Mouse (Mus musculus) small intestine, adult 2 months (tissue): ENCODE results near the gene Def8. TPM values are rescaled to one million over a fixed set of nuclear protein-coding genes. Genes with fewer than 3 reads are reported as not detected.

Source experiments
- H3K27ac ChIP-seq: fragments of 200-500 bp; 2 replicates; pipeline ENCODE4 v1.5.1; 2012; ENCODE audit warnings: low read depth, low read length, control low read depth, inconsistent platforms; ENCODE audit not compliant: insufficient read depth
- H3K27me3 ChIP-seq: fragments of 200-500 bp; 2 replicates; pipeline ENCODE4 v1.6.1; 2012; ENCODE audit warnings: mild to moderate bottlenecking, moderate library complexity, low read length, inconsistent platforms; ENCODE audit not compliant: control insufficient read depth, insufficient read depth
- H3K36me3 ChIP-seq: fragments of 200-500 bp; 2 replicates; pipeline ENCODE4 v1.6.1; 2012; ENCODE audit warnings: mild to moderate bottlenecking, low read length, control low read depth, inconsistent platforms; ENCODE audit not compliant: control insufficient read depth, insufficient read depth
- H3K4me1 ChIP-seq: fragments of 200-500 bp; 2 replicates; pipeline ENCODE4 v1.6.1; 2012; ENCODE audit warnings: low read length, inconsistent platforms, mixed read lengths; ENCODE audit not compliant: control insufficient read depth, insufficient read depth, insufficient read length
- H3K4me3 ChIP-seq: fragments of 200-500 bp; 2 replicates; pipeline ENCODE4 v1.5.1; 2012; ENCODE audit warnings: low read depth, mild to moderate bottlenecking, control low read depth, inconsistent platforms, low read length, moderate library complexity
- CTCF ChIP-seq: fragments of 200-500 bp; IDR thresholded peaks from 2 replicates; pipeline ENCODE4 v1.5.1; 2012; ENCODE audit warnings: low read depth, mild to moderate bottlenecking, control low read depth, inconsistent platforms, low read length, moderate library complexity, mixed read lengths; ENCODE audit not compliant: insufficient replicate concordance, insufficient read length; ENCODE audit errors: extremely low read depth
- POLR2A ChIP-seq: fragments of 200-500 bp; IDR thresholded peaks from 2 replicates; pipeline ENCODE4 v1.6.1; 2012; ENCODE audit warnings: low read depth, mild to moderate bottlenecking, control low read depth, inconsistent platforms, low read length, moderate library complexity
- WGBS: fragments of 180-500 bp; shearing (Covaris S2); methylation state at CpG from one replicate; pipeline ENCODE4 v1.1.7; 2018; 5-methylcytosine and 5-hydroxymethylcytosine counted together
- polyA plus RNA-seq: library from polyadenylated mRNA; depleted of rRNA; stranded (reverse); fragments of >200 nt; gene quantifications from 2 replicates; pipeline ENCODE4 v1.2.3, GENCODE M21; 2012

Gene Def8
- polyA plus RNA-seq, 1 experiment: 18.4 TPM

DNA sequence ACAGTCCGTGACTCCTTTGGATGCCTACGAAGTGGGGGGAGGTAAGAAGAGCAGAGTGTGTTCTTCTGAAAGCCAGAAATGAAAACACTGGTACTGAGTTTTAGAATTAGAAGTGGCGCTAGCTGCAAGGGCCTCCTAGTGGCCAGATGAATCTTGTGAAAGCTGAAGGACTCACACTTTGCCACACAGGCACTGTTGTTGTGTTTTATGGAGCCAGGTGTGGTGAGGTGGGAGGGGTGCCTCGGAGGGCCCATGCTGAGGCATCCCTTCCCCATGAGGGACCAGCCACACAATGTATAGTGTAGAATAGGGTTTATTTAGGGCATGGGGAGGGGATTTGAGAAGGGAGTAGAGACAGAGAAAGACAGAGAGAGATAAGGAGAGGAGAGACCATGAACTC lies 74.4 kb downstream of the Def8 start:
- TF ChIP-seq CTCF: no peak
- no peak for TF ChIP-seq POLR2A

DNA sequence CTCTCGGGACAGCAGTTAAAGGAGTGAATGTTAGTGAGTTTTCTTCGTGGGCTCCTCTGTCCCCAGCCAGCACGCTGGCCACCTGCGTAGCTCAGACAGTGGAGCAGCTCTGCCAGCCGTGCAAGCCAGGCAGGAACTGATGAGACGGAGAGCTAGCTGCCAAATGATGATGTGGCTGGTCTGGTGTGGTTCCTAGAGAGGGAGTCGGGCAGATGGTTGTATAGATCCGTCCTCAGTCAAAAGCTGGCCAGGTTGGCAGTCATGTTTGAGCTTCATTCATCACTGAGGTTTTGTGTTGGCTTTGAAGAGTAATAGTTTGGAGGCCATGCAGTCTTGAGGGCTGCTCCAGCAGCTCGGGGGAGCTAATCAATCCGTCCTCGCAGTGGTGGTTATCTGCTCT lies 75.6 kb downstream of the Def8 start:
- TF ChIP-seq CTCF: no peak
- no peak for TF ChIP-seq POLR2A
- no peaks in the 10 kb centered on the region for H3K27me3 ChIP-seq
- H3K4me1 ChIP-seq: no peaks in the 10 kb centered on the region
- WGBS: 85% methylated on average over 11 of the region's 11 CpGs
- no peak overlapping the region for H3K27ac ChIP-seq
- peaks cover 64% of the 10 kb centered on the region for H3K36me3 ChIP-seq
- H3K4me3 ChIP-seq: no peak overlapping the region

More for the DNA sequence above, 74.4 kb downstream of the Def8 start:
- 83% methylated on average over 4 of the region's 4 CpGs for WGBS
- H3K4me1 ChIP-seq: no peaks in the 10 kb centered on the region
- no peak overlapping the region for H3K27ac ChIP-seq
- H3K36me3 ChIP-seq: peaks cover 67% of the 10 kb centered on the region
- no peaks in the 10 kb centered on the region for H3K27me3 ChIP-seq
- H3K4me3 ChIP-seq: no peak overlapping the region

DNA sequence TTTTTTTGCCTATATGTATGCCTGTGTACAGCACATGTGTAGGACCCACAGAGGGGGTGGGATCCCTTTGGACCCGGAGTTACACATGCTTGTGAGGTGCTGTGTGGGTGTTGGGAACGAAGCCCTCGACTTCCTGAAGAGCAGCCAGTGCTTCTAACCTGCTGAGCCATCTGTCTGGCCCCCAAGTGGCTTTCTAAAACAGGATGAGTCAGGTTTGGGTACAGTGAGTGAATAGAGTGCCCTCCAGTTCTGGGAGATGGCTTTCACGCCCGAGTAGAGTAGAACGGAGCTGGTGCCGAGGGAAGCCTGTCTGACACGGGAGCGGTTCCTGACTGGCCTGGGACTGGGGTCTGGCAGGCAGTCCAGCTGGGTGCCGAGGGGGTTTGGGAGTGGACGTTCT lies 76.2 kb downstream of the Def8 start:
- 92% methylated on average over 11 of the region's 11 CpGs for WGBS
- H3K36me3 ChIP-seq: peaks cover 61% of the 10 kb centered on the region
- H3K4me3 ChIP-seq: no peak overlapping the region
- H3K4me1 ChIP-seq: no peaks in the 10 kb centered on the region
- no peaks in the 10 kb centered on the region for H3K27me3 ChIP-seq
- TF ChIP-seq CTCF (no peak), POLR2A (no peak)
- no peak overlapping the region for H3K27ac ChIP-seq

DNA sequence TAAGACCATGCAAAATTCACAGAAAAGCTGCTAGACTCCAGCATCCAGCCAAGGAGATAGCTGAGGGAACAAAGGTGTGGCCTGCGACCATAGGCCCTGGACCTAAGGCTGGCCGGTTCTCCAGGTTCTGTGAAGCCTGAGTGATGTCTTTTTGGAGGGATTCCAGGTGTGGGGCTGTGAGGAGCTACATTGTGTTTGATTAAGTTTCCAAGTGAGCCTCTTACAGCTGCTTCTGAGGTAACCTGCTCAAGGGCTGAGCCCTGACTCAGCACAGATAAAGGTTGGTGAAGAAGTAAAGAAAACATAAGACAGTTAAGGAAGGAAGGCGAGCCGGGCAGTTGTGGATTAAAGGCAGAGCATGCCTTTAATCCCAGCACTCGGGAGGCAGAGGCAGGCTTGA lies 78.9 kb downstream of the Def8 start:
- Histone ChIP-seq H3K27me3 (no peaks in the 10 kb centered on the region), H3K36me3 (peaks cover 45% of the 10 kb centered on the region), H3K27ac (no peak overlapping the region), H3K4me1 (no peaks in the 10 kb centered on the region; the same call in 1 of the 2 replicates), H3K4me3 (no peak overlapping the region)
- 83% methylated on average over 5 of the region's 5 CpGs for WGBS
- no peak for TF ChIP-seq CTCF
- TF ChIP-seq POLR2A: no peak

DNA sequence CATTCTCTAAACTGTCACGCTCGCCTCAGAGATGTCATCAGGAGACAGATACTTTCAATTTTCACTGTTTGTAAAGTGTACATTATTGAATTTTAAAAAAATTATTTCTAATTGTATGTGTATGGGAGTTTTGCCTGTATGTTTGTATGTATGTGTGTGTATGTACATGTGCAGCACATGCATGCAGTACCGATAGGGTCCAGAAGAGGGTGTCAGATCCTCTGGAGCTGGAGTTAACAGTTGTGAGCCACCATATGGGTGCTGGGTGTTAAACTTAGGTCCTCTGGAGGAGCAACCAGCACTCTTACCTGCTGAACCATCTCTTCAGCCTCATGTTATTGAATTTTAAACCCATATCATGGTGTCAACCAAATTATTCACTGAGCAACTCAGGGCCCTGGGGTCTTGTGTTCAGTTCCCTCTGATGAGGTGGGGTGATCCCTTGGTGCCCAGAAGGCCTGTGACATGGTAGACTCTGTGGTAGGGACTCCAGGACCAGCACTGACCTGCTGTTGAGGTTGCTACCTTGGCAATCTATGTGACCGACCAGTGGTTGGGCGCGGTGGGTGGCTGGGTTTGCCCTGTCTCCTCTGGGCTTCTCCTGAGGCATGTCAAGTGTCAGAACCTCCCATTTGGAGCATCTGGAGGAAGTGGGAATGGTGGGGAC lies 80.6 kb downstream of the Def8 start:
- no peak for TF ChIP-seq POLR2A
- no peak for TF ChIP-seq CTCF
- H3K4me3 ChIP-seq: no peak overlapping the region
- peaks cover 38% of the 10 kb centered on the region for H3K36me3 ChIP-seq
- 96% methylated on average over 6 of the region's 6 CpGs for WGBS
- no peaks in the 10 kb centered on the region for H3K27me3 ChIP-seq
- H3K27ac ChIP-seq: no peak overlapping the region
- no peaks in the 10 kb centered on the region; the same call in 1 of the 2 replicates for H3K4me1 ChIP-seq

DNA sequence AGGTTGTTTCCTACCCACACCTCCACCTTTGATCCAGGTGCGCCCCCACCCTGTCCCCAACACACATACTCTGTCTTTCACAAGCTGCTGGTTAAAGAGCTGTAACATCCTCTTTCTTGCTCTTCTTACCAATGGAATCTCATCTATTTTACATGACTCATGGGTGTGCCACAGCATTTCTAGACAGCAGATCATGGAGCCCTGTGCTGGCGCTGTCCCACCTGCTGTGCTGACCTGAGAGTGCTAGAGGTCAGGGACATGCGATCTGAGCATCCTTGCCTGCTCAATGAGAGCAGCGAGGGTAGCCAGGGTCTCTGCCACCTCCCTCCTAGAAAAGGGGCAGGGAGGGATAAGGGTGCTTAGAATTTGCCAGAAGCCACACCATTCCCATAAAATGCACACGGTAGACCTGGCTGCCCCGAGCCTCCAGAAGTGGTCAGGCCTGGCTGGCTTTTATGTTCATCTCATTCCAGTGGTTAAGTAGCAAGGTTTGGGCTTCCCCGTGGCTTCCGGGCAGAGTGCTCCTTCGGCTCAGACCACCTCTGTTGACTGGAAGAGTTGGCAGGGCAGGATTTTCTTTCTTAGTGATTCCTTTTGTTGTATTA lies 81.4 kb downstream of the Def8 start:
- no peak overlapping the region for H3K27ac ChIP-seq
- H3K27me3 ChIP-seq: no peaks in the 10 kb centered on the region
- H3K4me1 ChIP-seq: no peaks in the 10 kb centered on the region; the same call in 1 of the 2 replicates
- WGBS: 92% methylated on average over 9 of the region's 9 CpGs
- H3K36me3 ChIP-seq: peaks cover 35% of the 10 kb centered on the region
- TF ChIP-seq CTCF: no peak
- no peak for TF ChIP-seq POLR2A
- no peak overlapping the region for H3K4me3 ChIP-seq

DNA sequence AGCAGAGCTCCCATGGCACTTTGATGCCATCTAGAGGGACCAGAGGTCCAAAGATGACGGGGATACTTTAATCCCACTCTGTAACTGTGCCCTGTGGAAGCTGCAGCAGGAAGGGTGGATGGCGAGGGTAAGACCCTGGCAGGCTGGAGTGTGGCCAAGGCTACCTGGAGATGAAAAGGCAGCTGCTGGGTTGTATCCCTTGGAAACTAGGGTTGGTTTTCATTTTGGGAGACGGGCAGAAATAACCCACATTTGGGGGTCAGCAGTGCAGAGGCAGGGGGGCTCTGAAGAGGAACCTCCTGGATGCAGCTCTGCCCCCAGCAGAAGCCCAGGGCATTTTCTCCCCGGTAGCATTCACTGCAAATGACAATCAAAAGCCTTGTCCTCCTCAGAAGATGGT lies 81.9 kb downstream of the Def8 start:
- no peak for TF ChIP-seq CTCF
- TF ChIP-seq POLR2A: no peak
- Histone ChIP-seq H3K27me3 (no peaks in the 10 kb centered on the region), H3K27ac (no peak overlapping the region), H3K4me3 (no peak overlapping the region), H3K4me1 (no peaks in the 10 kb centered on the region; the same call in 1 of the 2 replicates), H3K36me3 (peaks cover 31% of the 10 kb centered on the region)
- WGBS: 87% methylated on average over 4 of the region's 4 CpGs
